Mouse (Mus musculus) neural tube, embryonic 11.5 days (tissue): ENCODE data around the gene Cops7a. TPM values are rescaled to one million over a fixed set of nuclear protein-coding genes. Genes with fewer than 3 reads are reported as not detected.
A peak's percentile ranks its signal among the peaks of the same experiment; 100 is the strongest.

Experiments
- ATAC-seq: fragments of 200-750 bp; cut with Nextera tagmentation; 2 replicates; pipeline ENCODE4 v1.8.0; 2017; ENCODE audit warnings: moderate number of reproducible peaks, mild to moderate bottlenecking, moderate TSS enrichment, moderate library complexity; ENCODE audit not compliant: insufficient read depth, low FRiP score, low TSS enrichment
- DNase-seq: peaks from one replicate; pipeline ENCODE4 v3.0.0-alpha.2; 2015; ENCODE audit warnings: low spot score
- H3K27ac ChIP-seq: fragments of 300-500 bp; sonication (generic); 2 replicates; pipeline ENCODE4 v1.5.1; 2014; ENCODE audit warnings: low read depth, mild to moderate bottlenecking, low read length
- H3K27me3 ChIP-seq: fragments of 300-500 bp; sonication (generic); 2 replicates; pipeline ENCODE4 v1.6.1; 2014; ENCODE audit warnings: mild to moderate bottlenecking, low read length, mixed read lengths; ENCODE audit not compliant: control insufficient read depth, insufficient read depth
- H3K36me3 ChIP-seq: fragments of 300-500 bp; sonication (generic); 2 replicates; pipeline ENCODE4 v1.6.1; 2014; ENCODE audit warnings: mild to moderate bottlenecking, low read length, moderate library complexity, mixed read lengths; ENCODE audit not compliant: control insufficient read depth, insufficient read depth
- H3K4me1 ChIP-seq: fragments of 300-500 bp; sonication (generic); 2 replicates; pipeline ENCODE4 v1.6.1; 2014; ENCODE audit warnings: low read length, mixed read lengths; ENCODE audit not compliant: control insufficient read depth, insufficient read depth
- H3K4me2 ChIP-seq: fragments of 300-500 bp; sonication (generic); 2 replicates; pipeline ENCODE4 v1.6.1; 2014; ENCODE audit warnings: low read depth, mild to moderate bottlenecking, moderate library complexity
- H3K4me3 ChIP-seq: fragments of 300-500 bp; sonication (generic); 2 replicates; pipeline ENCODE4 v1.5.1; 2014; ENCODE audit warnings: low read depth, low read length
- H3K9ac ChIP-seq: fragments of 300-500 bp; sonication (generic); 2 replicates; pipeline ENCODE4 v1.6.1; 2014; ENCODE audit warnings: mild to moderate bottlenecking, low read length
- H3K9me3 ChIP-seq: fragments of 300-500 bp; sonication (generic); 2 replicates; pipeline ENCODE4 v1.6.1; 2016; ENCODE audit warnings: low read length; ENCODE audit not compliant: control insufficient read depth
- WGBS: fragments of 180-500 bp; shearing (Covaris S2); extraction: QIAGEN DNeasy Blood & Tissue Kit; methylation state at CpG from one replicate; pipeline ENCODE4 v1.1.7; 2014; 5-methylcytosine and 5-hydroxymethylcytosine counted together
- polyA plus RNA-seq: library from polyadenylated mRNA; unstranded; fragments of >200 nt; fragmentation: Nextera tagmentation; extraction: Ambion mirVana; gene quantifications from 2 replicates; pipeline ENCODE4 v1.2.1, GENCODE M21; 2014

The Cops7a gene
- polyA plus RNA-seq, 1 experiment from 2014 or later: 118 TPM

DNA sequence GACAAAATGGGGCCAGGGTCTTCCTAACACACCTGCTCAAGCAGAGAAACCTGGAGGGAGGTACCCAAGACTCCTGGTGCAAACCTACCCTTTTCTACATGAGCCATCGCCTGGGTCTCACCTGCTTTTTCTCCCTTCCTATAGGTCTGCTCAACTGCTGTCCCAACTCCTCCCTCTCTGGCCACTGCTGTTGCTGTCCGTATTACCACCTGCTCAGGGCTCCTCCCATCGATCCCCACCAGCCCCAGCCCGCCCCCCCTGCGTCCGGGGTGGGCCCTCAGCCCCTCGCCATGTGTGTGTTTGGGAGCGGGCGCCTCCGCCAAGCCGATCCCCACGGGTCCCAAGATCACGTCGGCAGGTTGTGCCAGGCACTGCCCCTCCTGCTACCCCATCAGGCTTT lies 33.8 kb upstream of the Cops7a start:
- 41% methylated on average over 14 of the region's 14 CpGs for WGBS
- Histone ChIP-seq H3K27me3 (peaks cover 57% of the 10 kb centered on the region), H3K9ac (no peak overlapping the region)

DNA sequence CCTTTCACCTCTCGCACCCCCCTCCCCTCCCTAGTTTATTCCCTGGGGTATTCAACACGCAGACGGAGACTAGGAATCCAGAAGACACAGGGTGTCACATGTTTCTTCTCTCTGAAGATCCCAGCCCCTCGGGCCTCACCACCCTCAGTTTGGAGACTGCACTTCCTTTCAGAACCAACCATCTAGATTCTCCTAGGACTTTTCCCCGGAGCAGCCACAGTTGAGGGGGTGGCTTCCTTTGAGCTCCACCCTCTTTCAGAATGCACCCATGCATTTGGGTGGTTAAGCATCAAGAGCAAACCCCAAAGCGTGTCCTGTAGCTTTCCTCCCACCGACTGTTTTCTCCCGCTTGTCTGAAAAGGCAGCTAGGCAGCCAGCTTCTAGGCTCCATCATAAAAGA lies 32.7 kb upstream of the Cops7a start:
- no peak overlapping the region for H3K4me2 ChIP-seq
- WGBS: 6% methylated on average over 8 of the region's 8 CpGs
- DNase-seq: no peak
- ATAC-seq: no peak
- no peak overlapping the region for H3K4me3 ChIP-seq
- H3K4me1 ChIP-seq: peaks cover 4% of the 10 kb centered on the region; the same call in 1 of the 2 replicates
- no peak overlapping the region for H3K9ac ChIP-seq
- peaks cover 63% of the 10 kb centered on the region for H3K27me3 ChIP-seq
- H3K9me3 ChIP-seq: no peaks in the 10 kb centered on the region
- H3K36me3 ChIP-seq: no peaks in the 10 kb centered on the region
- no peak overlapping the region for H3K27ac ChIP-seq

More for the DNA sequence above, 33.8 kb upstream of the Cops7a start:
- Histone ChIP-seq H3K4me1 (peaks cover 4% of the 10 kb centered on the region; the same call in 1 of the 2 replicates), H3K36me3 (no peaks in the 10 kb centered on the region), H3K27ac (no peak overlapping the region), H3K9me3 (no peaks in the 10 kb centered on the region), H3K4me3 (no peak overlapping the region), H3K4me2 (no peak overlapping the region)
- no peak for DNase-seq
- ATAC-seq: no peak

DNA sequence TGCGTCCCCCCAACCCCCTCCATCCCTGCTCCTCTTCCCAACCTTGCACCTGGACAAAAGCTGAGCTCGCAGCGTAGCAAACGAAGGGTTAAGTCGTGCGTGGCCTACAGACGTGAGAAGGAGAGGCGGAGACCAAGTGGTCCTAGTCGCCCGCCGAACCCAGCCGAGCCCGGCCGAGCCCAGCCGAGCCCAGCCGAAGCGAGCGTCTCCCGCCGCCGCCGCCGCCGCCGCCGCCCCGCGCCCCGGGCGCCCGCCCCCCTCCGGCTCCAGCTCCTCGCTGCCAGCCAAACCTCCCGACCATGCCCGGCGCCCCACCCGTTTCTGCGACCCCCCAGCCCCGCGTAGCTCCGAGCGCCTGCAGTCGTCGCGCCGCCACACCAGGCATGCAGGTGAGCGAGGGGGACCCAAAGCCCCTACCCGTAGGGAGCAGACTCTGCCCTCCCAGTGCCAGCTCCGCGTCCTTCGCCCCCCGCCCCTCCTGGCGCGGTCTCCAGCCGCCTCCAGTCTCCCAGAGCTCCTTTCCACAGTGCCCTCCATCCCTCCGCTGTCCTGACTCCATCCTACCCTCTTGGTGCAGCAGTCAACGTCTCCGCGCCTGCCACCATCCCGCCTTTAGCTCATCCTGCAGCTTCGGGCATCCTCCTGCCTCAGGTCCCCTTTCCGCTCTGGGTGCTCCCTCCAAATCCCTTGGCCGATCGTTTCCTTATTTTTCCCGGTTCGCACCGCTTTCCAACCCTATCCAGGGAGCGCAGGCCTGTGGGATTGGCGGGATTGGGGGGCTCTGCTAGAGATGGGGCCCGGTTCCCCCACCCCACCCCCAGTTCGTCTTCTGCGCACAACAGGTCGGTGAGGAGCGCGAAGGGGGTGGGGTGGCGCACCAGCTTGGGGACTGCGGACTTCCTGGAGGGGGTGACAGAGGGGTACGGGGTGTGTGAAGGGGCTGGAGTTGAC lies 31.5 kb upstream of the Cops7a start, which contains the start of gene Pianp:
TSS of gene Pianp (plus strand) at position 144 of the 951 bp plus-strand sequence.
- Histone ChIP-seq H3K27ac (no peak within 1 kb of the TSS), H3K4me3 (peak within 1 kb of the TSS; percentile 55), H3K27me3 (peaks cover 63% of the 10 kb centered on the region), H3K9ac (peak within 1 kb of the TSS; percentile 69), H3K4me1 (peaks cover 4% of the 10 kb centered on the region; the same call in 1 of the 2 replicates), H3K36me3 (no peaks in the 10 kb centered on the region), H3K9me3 (no peaks in the 10 kb centered on the region), H3K4me2 (peak within 1 kb of the TSS; percentile 95)
- under 1% methylated on average over 57 of the region's 78 CpGs for WGBS
- DNase-seq: peak; percentile 75
- peak; percentile 77 for ATAC-seq

DNA sequence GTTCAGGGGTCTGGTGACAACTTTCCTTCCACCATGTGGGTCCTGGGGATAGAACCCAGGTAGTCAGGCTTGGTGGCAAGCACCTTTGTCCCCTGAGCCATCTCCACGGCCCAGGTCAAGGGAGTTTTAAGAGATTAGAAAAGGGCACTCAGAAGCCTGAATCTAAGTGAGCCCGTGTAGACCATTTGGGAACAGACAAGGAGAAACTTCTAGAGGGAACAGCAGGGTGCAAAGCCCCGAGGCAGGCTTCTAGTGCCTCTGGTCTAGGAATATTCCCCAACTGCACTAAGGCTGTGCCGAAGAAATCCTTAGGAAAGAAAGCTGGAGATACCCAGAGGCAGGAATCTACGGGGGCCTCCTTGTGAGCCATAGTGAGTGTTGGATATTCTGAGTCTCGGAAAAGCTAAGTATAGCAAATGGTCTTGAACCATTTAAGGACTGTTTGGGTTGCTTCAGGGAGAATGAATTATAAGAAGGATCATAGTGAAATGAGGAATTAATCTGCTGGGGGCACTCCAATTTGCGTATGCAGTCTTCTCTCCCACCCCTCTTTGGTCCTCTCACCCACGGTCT lies 30.6 kb upstream of the Cops7a start:
- Histone ChIP-seq H3K36me3 (no peaks in the 10 kb centered on the region), H3K4me3 (no peak overlapping the region), H3K27ac (no peak overlapping the region), H3K27me3 (peaks cover 59% of the 10 kb centered on the region), H3K4me1 (peaks cover 4% of the 10 kb centered on the region; the same call in 1 of the 2 replicates), H3K9ac (no peak overlapping the region), H3K4me2 (peak overlapping the region; percentile 95), H3K9me3 (no peaks in the 10 kb centered on the region)
- ATAC-seq (no peak), DNase-seq (no peak)
- 52% methylated on average over 8 of the region's 8 CpGs for WGBS

DNA sequence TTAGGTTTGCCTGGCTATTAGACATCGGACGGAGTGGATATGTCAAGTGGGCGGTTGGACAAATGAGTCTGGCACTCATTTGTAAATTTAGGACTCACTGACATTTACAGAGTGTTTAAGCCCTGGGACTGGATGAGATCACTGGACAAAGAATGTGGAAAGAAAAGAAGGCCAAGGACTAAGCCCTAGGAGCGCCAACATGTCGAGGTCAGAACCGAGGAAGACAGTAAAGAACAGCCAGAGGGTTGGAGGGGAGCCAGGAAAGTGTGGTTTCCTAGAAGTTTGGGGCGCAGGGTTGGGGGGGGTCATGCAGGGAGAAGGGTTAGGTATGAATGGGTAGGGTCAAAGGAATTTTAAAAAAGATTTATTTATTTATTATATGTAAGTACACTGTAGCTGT lies 29.9 kb upstream of the Cops7a start:
- Histone ChIP-seq H3K9ac (no peak overlapping the region), H3K36me3 (no peaks in the 10 kb centered on the region), H3K4me2 (no peak overlapping the region), H3K4me3 (no peak overlapping the region), H3K9me3 (peaks cover under 1% of the 10 kb centered on the region; the same call in 1 of the 2 replicates), H3K4me1 (peaks cover 4% of the 10 kb centered on the region; the same call in 1 of the 2 replicates), H3K27me3 (peaks cover 58% of the 10 kb centered on the region), H3K27ac (no peak overlapping the region)
- no peak for ATAC-seq
- no peak for DNase-seq
- WGBS: 81% methylated on average over 7 of the region's 7 CpGs

DNA sequence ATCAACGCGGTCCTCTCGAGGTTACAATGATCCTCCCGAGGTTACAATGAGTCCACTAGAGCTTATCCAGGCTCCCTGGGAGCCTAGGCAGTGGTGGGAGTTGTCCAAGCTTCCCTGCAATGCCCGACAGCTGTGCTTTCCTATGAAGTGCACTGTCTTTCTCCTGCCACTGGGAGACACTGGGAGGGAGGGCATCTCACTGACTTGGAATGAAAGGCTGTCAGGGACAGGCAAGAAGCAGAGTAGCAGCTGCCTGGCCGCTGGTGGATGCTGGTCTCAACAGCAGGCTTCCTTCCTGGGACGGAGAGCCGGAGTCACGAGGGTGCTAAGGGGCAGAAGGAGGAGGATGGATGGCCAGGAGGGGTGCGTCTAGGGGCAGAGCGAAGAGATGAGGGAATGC lies 28.5 kb upstream of the Cops7a start:
- peaks cover 2% of the 10 kb centered on the region; the same call in 1 of the 2 replicates for H3K9me3 ChIP-seq
- peaks cover 4% of the 10 kb centered on the region; the same call in 1 of the 2 replicates for H3K4me1 ChIP-seq
- ATAC-seq (no peak), DNase-seq (peak; percentile 49)
- no peak overlapping the region for H3K4me3 ChIP-seq
- H3K27ac ChIP-seq: no peak overlapping the region
- H3K36me3 ChIP-seq: no peaks in the 10 kb centered on the region
- H3K9ac ChIP-seq: 0 out of 2 replicates have a peak overlapping the region, but pooled peaks have one; percentile 23
- H3K4me2 ChIP-seq: no peak overlapping the region
- H3K27me3 ChIP-seq: peaks cover 46% of the 10 kb centered on the region
- 14% methylated on average over 11 of the region's 11 CpGs for WGBS

DNA sequence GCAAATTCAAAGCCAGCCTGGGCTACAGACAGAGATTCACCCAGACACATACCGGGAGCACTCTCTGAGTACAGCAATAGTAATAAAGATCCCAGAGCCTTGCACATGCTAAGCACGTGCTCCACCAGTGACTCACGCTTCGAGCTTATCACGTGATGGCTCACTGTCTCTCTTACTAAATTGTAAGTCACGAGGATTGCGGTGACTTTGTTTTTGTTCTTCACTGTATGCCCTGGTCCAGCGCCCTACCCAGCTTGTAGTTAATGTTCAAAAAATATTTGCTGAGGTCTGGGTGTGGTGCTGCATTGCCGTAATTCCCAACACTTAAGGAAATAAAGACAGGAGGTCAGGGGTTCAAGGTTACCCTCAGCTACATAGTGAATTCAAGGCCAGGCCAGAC lies 28.0 kb upstream of the Cops7a start:
- Histone ChIP-seq H3K4me2 (no peak overlapping the region), H3K9me3 (peaks cover 2% of the 10 kb centered on the region; the same call in 1 of the 2 replicates), H3K36me3 (no peaks in the 10 kb centered on the region), H3K9ac (no peak overlapping the region), H3K4me3 (no peak overlapping the region), H3K27ac (no peak overlapping the region), H3K4me1 (peaks cover 4% of the 10 kb centered on the region; the same call in 1 of the 2 replicates), H3K27me3 (peaks cover 41% of the 10 kb centered on the region)
- ATAC-seq (no peak), DNase-seq (no peak)
- 84% methylated on average over 9 of the region's 9 CpGs for WGBS

DNA sequence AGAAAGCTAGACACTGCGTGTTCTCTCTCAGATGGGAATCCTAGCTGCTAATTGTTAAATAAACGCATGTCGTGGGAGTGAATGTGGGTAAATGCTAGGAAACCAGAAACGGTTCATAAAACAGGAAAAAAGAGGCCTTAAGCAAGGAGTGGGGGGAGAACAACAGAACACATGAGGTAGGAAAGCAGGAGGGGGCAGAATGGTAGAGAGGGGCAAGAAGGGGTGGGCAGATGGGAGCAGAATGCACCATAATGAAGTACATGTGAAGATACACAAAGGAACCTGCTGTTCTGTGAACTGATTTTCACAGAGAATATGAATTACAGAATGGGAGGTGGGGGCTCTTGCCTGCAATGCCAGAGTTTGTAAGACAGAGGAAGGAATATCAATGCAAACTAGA lies 26.9 kb upstream of the Cops7a start:
- H3K4me2 ChIP-seq: no peak overlapping the region
- H3K27ac ChIP-seq: no peak overlapping the region
- no peak overlapping the region for H3K9ac ChIP-seq
- peaks cover 2% of the 10 kb centered on the region; the same call in 1 of the 2 replicates for H3K4me1 ChIP-seq
- 85% methylated on average over 4 of the region's 4 CpGs for WGBS
- peaks cover 29% of the 10 kb centered on the region for H3K27me3 ChIP-seq
- DNase-seq: no peak
- peaks cover 2% of the 10 kb centered on the region; the same call in 1 of the 2 replicates for H3K9me3 ChIP-seq
- ATAC-seq: no peak
- H3K36me3 ChIP-seq: no peaks in the 10 kb centered on the region
- no peak overlapping the region for H3K4me3 ChIP-seq
